Comparison of ENCODE assay signal across 23 mouse cellular contexts in genomic region chr11:121298493-121298892, GRCm38 (mm10). TPM values are rescaled to one million over a fixed set of nuclear protein-coding genes. Genes with fewer than 3 reads are reported as not detected.
DNase-seq lines count a peak whose midpoint lies in the region; ATAC-seq and TF ChIP-seq lines count a peak whose summit lies in the region.
"Had no signal": no experiment of that assay in that cellular context is flagged by ENCODE, and none has a peak within 500 bp of the region (broad histone marks: within the 10 kb centered on the region; RNA-seq: fewer than 3 reads in every experiment).

No protein-coding gene starts in this region.

- DNase-seq in midbrain, embryonic 11.5 days (ENCODE audit: low spot score, missing footprints): peak; percentile 81
- DNase-seq in midbrain, embryonic 14.5 days: no peak
- no peak for DNase-seq in stomach, postnatal 0 days (ENCODE audit: low spot score)
- no peak for DNase-seq in yolk sac, embryonic 10.5 days (ENCODE audit: low spot score)
- DNase-seq in gastrocnemius, postnatal 25 days: no peak
- DNase-seq: adrenal gland, adult 2 months; adrenal gland, adult 8-10 months; adrenal gland, postnatal 10 days; adrenal gland, postnatal 14 days; adrenal gland, postnatal 25 days; adrenal gland, postnatal 36 days; B cell, adult 2 months; cerebellum, adult 11 months; cerebellum, adult 11-12 months; cerebellum, adult 18-20 months had no signal

- no peak for TF ChIP-seq EP300 in stomach, postnatal 0 days (optimal IDR thresholded peaks at IDR 0.05)

- no peaks in the 10 kb centered on the region for H3K27me3 ChIP-seq in midbrain, embryonic 11.5 days (ENCODE audit: control insufficient read depth, insufficient read depth, low read length)
- H3K27me3 ChIP-seq in midbrain, embryonic 14.5 days (ENCODE audit: control insufficient read depth, insufficient read depth, low read length): no peaks in the 10 kb centered on the region
- H3K27me3 ChIP-seq in C2C12 (ENCODE audit: control insufficient read depth, insufficient read depth, insufficient read length): no peaks in the 10 kb centered on the region
- H3K27me3 ChIP-seq in myocyte (ENCODE audit: control insufficient read depth, insufficient read depth, insufficient read length): no peaks in the 10 kb centered on the region
- no peaks in the 10 kb centered on the region for H3K27me3 ChIP-seq in stomach, postnatal 0 days (ENCODE audit: control insufficient read depth, insufficient read depth, low read length)
- no peaks in the 10 kb centered on the region for H3K27me3 ChIP-seq in forebrain, embryonic 13.5 days
- H3K27me3 ChIP-seq: CH12.LX, Patski had no signal

- H3K9ac ChIP-seq in midbrain, embryonic 11.5 days (ENCODE audit: low read length): no peak overlapping the region
- H3K9ac ChIP-seq in midbrain, embryonic 14.5 days (replicated peaks; ENCODE audit: low read length): no peak overlapping the region
- no peak overlapping the region for H3K9ac ChIP-seq in stomach, postnatal 0 days (ENCODE audit: low read length)
- H3K9ac ChIP-seq in forebrain, embryonic 13.5 days: no peak overlapping the region

- no peaks in the 10 kb centered on the region for H3K9me3 ChIP-seq in midbrain, embryonic 11.5 days (ENCODE audit: control insufficient read depth, low read length)
- no peaks in the 10 kb centered on the region for H3K9me3 ChIP-seq in midbrain, embryonic 14.5 days (ENCODE audit: control insufficient read depth, low read length)
- H3K9me3 ChIP-seq in stomach, postnatal 0 days (ENCODE audit: control insufficient read depth, low read length): no peaks in the 10 kb centered on the region
- H3K9me3 ChIP-seq in forebrain, embryonic 13.5 days (replicated peaks): no peaks in the 10 kb centered on the region
- H3K9me3 ChIP-seq: G1E had no signal

- no peak for TF ChIP-seq POLR2A in myocyte (IDR thresholded peaks at IDR 0.05; ENCODE audit: insufficient read length, low read depth)

- H3ac ChIP-seq in C2C12 (ENCODE audit: control insufficient read depth, insufficient read length, low read depth) (no peak overlapping the region), myocyte (ENCODE audit: control insufficient read depth, insufficient read length) (no peak overlapping the region)

- H3K27ac ChIP-seq in midbrain, embryonic 11.5 days (ENCODE audit: low read depth, low read length): no peak overlapping the region
- H3K27ac ChIP-seq in midbrain, embryonic 14.5 days (replicated peaks; ENCODE audit: low read depth, low read length): no peak overlapping the region
- no peak overlapping the region for H3K27ac ChIP-seq in stomach, postnatal 0 days (replicated peaks)
- no peak overlapping the region for H3K27ac ChIP-seq in forebrain, embryonic 13.5 days

- H3K4me1 ChIP-seq in midbrain, embryonic 11.5 days (ENCODE audit: control insufficient read depth, insufficient read depth, low read length): no peaks in the 10 kb centered on the region
- H3K4me1 ChIP-seq in midbrain, embryonic 14.5 days (ENCODE audit: control insufficient read depth, insufficient read depth, low read length): no peaks in the 10 kb centered on the region
- H3K4me1 ChIP-seq in stomach, postnatal 0 days (replicated peaks; ENCODE audit: control insufficient read depth, insufficient read depth): no peaks in the 10 kb centered on the region
- no peaks in the 10 kb centered on the region for H3K4me1 ChIP-seq in forebrain, embryonic 13.5 days

- H3K36me3 ChIP-seq in midbrain, embryonic 11.5 days (ENCODE audit: control insufficient read depth, insufficient read depth, low read length): peaks cover 40% of the 10 kb centered on the region
- peaks cover 77% of the 10 kb centered on the region for H3K36me3 ChIP-seq in midbrain, embryonic 14.5 days (ENCODE audit: control insufficient read depth, insufficient read depth, low read length)
- H3K36me3 ChIP-seq in C2C12 (ENCODE audit: control insufficient read depth, insufficient read depth) (peaks cover 95% of the 10 kb centered on the region), myocyte (ENCODE audit: control insufficient read depth, insufficient read depth) (peaks cover 68% of the 10 kb centered on the region)
- H3K36me3 ChIP-seq in stomach, postnatal 0 days (ENCODE audit: control insufficient read depth, insufficient read depth, low read length): peaks cover 21% of the 10 kb centered on the region
- H3K36me3 ChIP-seq in forebrain, embryonic 13.5 days (ENCODE audit: poor library complexity, severe bottlenecking): peaks cover 92% of the 10 kb centered on the region

- no peak for ATAC-seq in midbrain, embryonic 11.5 days (ENCODE audit: low FRiP score)
- no peak for ATAC-seq in midbrain, embryonic 14.5 days (ENCODE audit: low FRiP score, low TSS enrichment)
- 0 out of 2 replicates have a peak, but pooled peaks have one; percentile 42 for ATAC-seq in stomach, postnatal 0 days (ENCODE audit: low FRiP score, low TSS enrichment)
- ATAC-seq in forebrain, embryonic 13.5 days: no peak
- ATAC-seq: activated CD4-positive, CD25-positive, alpha-beta regulatory T cell, adult 4 months; CD4-positive, CD25-positive, alpha-beta regulatory T cell, adult 4 months; Patski had no signal

- no peak overlapping the region for H3K4me2 ChIP-seq in midbrain, embryonic 11.5 days
- H3K4me2 ChIP-seq in midbrain, embryonic 14.5 days (ENCODE audit: low read length): no peak overlapping the region
- no peak overlapping the region for H3K4me2 ChIP-seq in myocyte (ENCODE audit: low read depth)
- H3K4me2 ChIP-seq in stomach, postnatal 0 days (replicated peaks; ENCODE audit: low read depth): no peak overlapping the region
- no peak overlapping the region for H3K4me2 ChIP-seq in forebrain, embryonic 13.5 days

- H3K4me3 ChIP-seq in midbrain, embryonic 11.5 days (ENCODE audit: low read depth, low read length): no peak overlapping the region
- no peak overlapping the region for H3K4me3 ChIP-seq in midbrain, embryonic 14.5 days (replicated peaks; ENCODE audit: low read depth, low read length)
- no peak overlapping the region for H3K4me3 ChIP-seq in C2C12 (ENCODE audit: insufficient read depth, poor library complexity, severe bottlenecking)
- H3K4me3 ChIP-seq in myocyte: no peak overlapping the region
- no peak overlapping the region for H3K4me3 ChIP-seq in stomach, postnatal 0 days (ENCODE audit: low read depth, low read length)
- no peak overlapping the region for H3K4me3 ChIP-seq in forebrain, embryonic 13.5 days

- no peaks in the 10 kb centered on the region for H3K79me2 ChIP-seq in C2C12 (ENCODE audit: control insufficient read depth, insufficient read depth)
- peaks cover 20% of the 10 kb centered on the region for H3K79me2 ChIP-seq in myocyte (ENCODE audit: control insufficient read depth, insufficient read depth)

- H3K79me3 ChIP-seq in C2C12 (ENCODE audit: low read depth): peaks cover 6% of the 10 kb centered on the region

- WGBS in midbrain, embryonic 11.5 days: 93% methylated on average over 8 of the region's 8 CpGs
- 93% methylated on average over 8 of the region's 8 CpGs for WGBS in midbrain, embryonic 14.5 days
- WGBS in stomach, postnatal 0 days: 84% methylated on average over 8 of the region's 8 CpGs
- 92% methylated on average over 8 of the region's 8 CpGs for WGBS in forebrain, embryonic 13.5 days

- TF ChIP-seq CTCF in C2C12 (IDR thresholded peaks at IDR 0.05; ENCODE audit: control insufficient read depth, insufficient read depth, insufficient read length): no peak
- no peak for TF ChIP-seq CTCF in stomach, postnatal 0 days (IDR thresholded peaks at IDR 0.05; ENCODE audit: low read depth)

TF ChIP-seq in C2C12, 6 proteins besides CTCF, POLR2A, EP300 and RAD21:
- TF ChIP-seq MAX (IDR thresholded peaks at IDR 0.05): no peak
- peak; percentile 38 for TF ChIP-seq MYOD1 (IDR thresholded peaks at IDR 0.05; ENCODE audit: control insufficient read depth, insufficient read length, low read depth)

TF ChIP-seq in myocyte, 11 proteins besides CTCF, POLR2A, EP300 and RAD21:
- no peak for TF ChIP-seq TCF12 (IDR thresholded peaks at IDR 0.05; ENCODE audit: insufficient read depth, poor library complexity, severe bottlenecking)
- no peak for TF ChIP-seq SRF (IDR thresholded peaks at IDR 0.05; ENCODE audit: control insufficient read depth, insufficient read length, low read depth)
- peak; percentile 29 to 96 (median 89) for TF ChIP-seq MYOD1 (IDR thresholded peaks at IDR 0.05; ENCODE audit: control insufficient read depth in 1 of 3, insufficient read length in 2 of 3, low read depth in 2 of 3)
- peak; percentile 68 to 94 (median 83) for TF ChIP-seq MYOG (IDR thresholded peaks at IDR 0.05; ENCODE audit: control insufficient read depth in 1 of 3, insufficient read depth in 1 of 3, insufficient read length in 2 of 3, low read depth in 2 of 3)
- no peak for TF ChIP-seq REST (IDR thresholded peaks at IDR 0.05; ENCODE audit: insufficient read depth, insufficient read length)
- TF ChIP-seq TCF3 (IDR thresholded peaks at IDR 0.05; ENCODE audit: insufficient read length, low read depth): peak; percentile 66
TF ChIP-seq in myocyte: peak in this region for 3.

RNA-seq across cellular contexts. Expression of gene Foxk2, which starts 38.7 kb away (rescaled TPM):
- polyA plus RNA-seq in midbrain, embryonic 11.5 days (2014; fragmentation: Nextera tagmentation; extraction: Ambion mirVana): 12.8 and 13.7 TPM in 2 replicates
- polyA plus RNA-seq in midbrain, embryonic 14.5 days (2014; fragmentation: Nextera tagmentation; extraction: Ambion mirVana): 16.6 and 20.3 TPM in 2 replicates
- polyA plus RNA-seq in C2C12 (2012; fragmentation: generic; extraction: Trizol) (43.1 TPM), myocyte (2012; fragmentation: generic; extraction: Trizol) (41.7 TPM)
- polyA plus RNA-seq in stomach, postnatal 0 days (2015; fragmentation: Nextera tagmentation; extraction: Ambion mirVana): 3.4 and 5.3 TPM in 2 replicates
- polyA plus RNA-seq in forebrain, embryonic 13.5 days (2015; fragmentation: Nextera tagmentation; extraction: Ambion mirVana): 13.4 and 14.2 TPM in 2 replicates
- 10 to 100 TPM; 20.1 to 27.1 TPM for total RNA-seq in gastrocnemius, postnatal 25 days (2021)

RNA-seq across cellular contexts. Expression of gene Wdr45b, which starts 55.8 kb away (rescaled TPM):
- polyA plus RNA-seq in midbrain, embryonic 11.5 days (2014; fragmentation: Nextera tagmentation; extraction: Ambion mirVana): 94.4 and 99.2 TPM in 2 replicates
- polyA plus RNA-seq in midbrain, embryonic 14.5 days (2014; fragmentation: Nextera tagmentation; extraction: Ambion mirVana): 81.4 and 95.3 TPM in 2 replicates
- polyA plus RNA-seq in C2C12 (2012; fragmentation: generic; extraction: Trizol) (60.9 TPM), myocyte (2012; fragmentation: generic; extraction: Trizol) (66.4 TPM)
- 48.7 and 53.2 TPM in 2 replicates for polyA plus RNA-seq in stomach, postnatal 0 days (2015; fragmentation: Nextera tagmentation; extraction: Ambion mirVana)
- polyA plus RNA-seq in forebrain, embryonic 13.5 days (2015; fragmentation: Nextera tagmentation; extraction: Ambion mirVana): 82.1 and 90.2 TPM in 2 replicates
- total RNA-seq in gastrocnemius, postnatal 25 days (2021): 10 to 100 TPM; 17.9 to 18.4 TPM
